Mouse (Mus musculus) thymus, adult 2 months (tissue): ENCODE measurements around the gene Dclk1.

Source experiments
- CTCF ChIP-seq: fragments of 200-500 bp; IDR thresholded peaks from 2 replicates; pipeline ENCODE4 v1.5.1; 2012; ENCODE audit warnings: mild to moderate bottlenecking, control low read depth, low read length, moderate library complexity, borderline replicate concordance; ENCODE audit not compliant: control insufficient read depth, poor library complexity, insufficient read depth; ENCODE audit errors: extremely low read depth
- POLR2A ChIP-seq: fragments of 200-500 bp; IDR thresholded peaks from 2 replicates; pipeline ENCODE4 v1.6.1; 2012; ENCODE audit warnings: mild to moderate bottlenecking, low read length, control low read depth, moderate library complexity; ENCODE audit not compliant: control insufficient read depth, poor library complexity, insufficient read depth; ENCODE audit errors: extremely low read depth

DNA sequence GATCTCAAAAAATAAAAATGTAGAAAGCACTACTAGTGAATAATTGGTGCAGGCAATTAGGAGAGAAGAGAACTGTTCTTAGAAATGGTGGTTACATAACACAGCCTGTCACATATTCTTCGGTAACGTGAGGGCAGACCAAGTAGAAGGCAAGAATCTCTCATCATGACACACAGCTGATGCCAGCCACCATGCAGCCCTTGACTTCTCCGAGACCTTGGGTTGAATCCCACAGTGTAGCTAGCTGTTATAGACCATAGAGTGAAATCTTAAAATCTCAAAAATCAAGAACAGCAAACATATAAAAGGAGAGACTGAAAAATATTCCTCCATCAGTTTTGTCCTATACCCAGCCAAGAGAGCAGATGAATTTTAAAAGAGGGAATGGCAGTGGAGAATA is 189.1 kb downstream of the Dclk1 start:
- no peak for TF ChIP-seq POLR2A
- no peak for TF ChIP-seq CTCF
